Mouse (Mus musculus): ENCODE measurements around the gene Prrc2a. TPM values are rescaled to one million over a fixed set of nuclear protein-coding genes. Genes with fewer than 3 reads are reported as not detected.
A peak's percentile ranks its signal among the peaks of the same experiment; 100 is the strongest.

Prrc2a gene
- total RNA-seq, 1 experiment from 2014 or later = 247 TPM

- no peak for DNase-seq
These were observed 61.4 kb downstream of the Prrc2a start for GRCm38 (mm10) chr17:35103221-35103690.

DNA sequence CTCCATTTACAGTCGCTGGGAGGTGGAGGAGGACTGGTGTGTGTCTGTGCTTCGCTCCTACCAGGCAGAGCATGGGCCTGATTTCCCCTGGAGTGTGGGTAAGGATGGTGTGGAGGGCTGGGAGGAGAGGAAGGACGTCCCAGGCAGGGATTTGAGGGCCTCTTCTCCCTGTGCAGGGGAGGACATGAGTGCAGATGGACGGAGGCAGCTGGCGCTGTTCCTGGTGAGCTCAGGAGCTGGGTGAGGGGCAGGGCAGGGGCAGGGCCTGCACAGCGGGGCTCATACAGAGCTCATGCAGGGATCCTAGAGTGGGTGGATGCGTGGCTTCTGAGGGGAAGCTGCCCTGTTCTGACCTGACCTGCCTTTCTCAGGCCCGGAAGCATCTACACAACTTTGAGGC is 62.4 kb downstream of the Prrc2a start:
- DNase-seq = no peak

GRCm38 (mm10) chr17:35101161-35101560 is 63.5 kb downstream of the Prrc2a start:
- DNase-seq = peak; percentile 72

GRCm38 (mm10) chr17:35100196-35100765 is 64.4 kb downstream of the Prrc2a start:
- no peak for DNase-seq

Small RNA genes within 50 kb of the gene (microRNA-seq; reads per million reads assigned to microRNA genes)
- gene Mir6973a (0 reads per million in 2 experiments), gene Mir6974 (0 to 0.43 reads per million in 2 experiments)

Other genes starting within 250 kb of the Prrc2a start
- gene Neu1, start 233.6 kb downstream of the Prrc2a start, total RNA-seq (2021) = 19.3 and 25.2 TPM in 2 replicates
- gene Hspa1b, start 205.7 kb downstream of the Prrc2a start, total RNA-seq (2021) = 29.6 and 90.6 TPM in 2 replicates
- not detected in 2 replicates for gene Gm20481, start 195.0 kb downstream of the Prrc2a start, total RNA-seq (2021)
- 12.7 and 38.7 TPM in 2 replicates for gene Hspa1a, start 192.7 kb downstream of the Prrc2a start, total RNA-seq (2021)
- gene Hspa1l, start 192.2 kb downstream of the Prrc2a start, total RNA-seq (2021) = 0.34 and 0.37 TPM in 2 replicates
- gene Lsm2, start 183.0 kb downstream of the Prrc2a start, total RNA-seq (2021) = 39.4 and 44.2 TPM in 2 replicates
- gene Vars, start 163.9 kb downstream of the Prrc2a start, total RNA-seq (2021) = 55.3 and 71.7 TPM in 2 replicates
- 0.85 and 1.2 TPM in 2 replicates for gene Vwa7, start 148.3 kb downstream of the Prrc2a start, total RNA-seq (2021)
- 1.3 and 1.7 TPM in 2 replicates for gene Sapcd1, start 136.9 kb downstream of the Prrc2a start, total RNA-seq (2021)
- 1.8 and 3.6 TPM in 2 replicates for gene Msh5, start 118.2 kb downstream of the Prrc2a start, total RNA-seq (2021)
- gene Clic1, start 114.9 kb downstream of the Prrc2a start, total RNA-seq (2021) = 83.0 and 109 TPM in 2 replicates
- gene Ddah2, start 105.9 kb downstream of the Prrc2a start, total RNA-seq (2021) = 24.2 and 30.6 TPM in 2 replicates
- not detected in 2 replicates for gene Ly6g6c, start 99.5 kb downstream of the Prrc2a start, total RNA-seq (2021)
- gene Mpig6b, start 98.7 kb downstream of the Prrc2a start, total RNA-seq (2021) = 0.26 and 0.71 TPM in 2 replicates
- not detected in 2 replicates for gene Ly6g6e, start 88.0 kb downstream of the Prrc2a start, total RNA-seq (2021)
- 1.1 and 1.7 TPM in 2 replicates for gene Ly6g6d, start 86.8 kb downstream of the Prrc2a start, total RNA-seq (2021)
- gene Ly6g6f, start 79.3 kb downstream of the Prrc2a start, total RNA-seq (2021) = not detected in 2 replicates
- 69.7 and 76.3 TPM in 2 replicates for gene Abhd16a, start 75.6 kb downstream of the Prrc2a start, total RNA-seq (2021)
- not detected in 2 replicates for gene Ly6g5c, start 56.6 kb downstream of the Prrc2a start, total RNA-seq (2021)
- gene Ly6g5b, start 49.5 kb downstream of the Prrc2a start, total RNA-seq (2021) = 0.33 and 1.1 TPM in 2 replicates
- 11.3 and 12.3 TPM in 2 replicates for gene Gpank1, start 43.4 kb downstream of the Prrc2a start, total RNA-seq (2021)
- gene Csnk2b, start 42.8 kb downstream of the Prrc2a start, total RNA-seq (2021) = 210 and 214 TPM in 2 replicates
- 23.6 and 24.8 TPM in 2 replicates for gene D17H6S53E, start 38.5 kb downstream of the Prrc2a start, total RNA-seq (2021)
- gene Apom, start 32.8 kb downstream of the Prrc2a start, total RNA-seq (2021) = 3.3 and 35.6 TPM in 2 replicates
- 357 and 375 TPM in 2 replicates for gene Bag6, start 29.7 kb downstream of the Prrc2a start, total RNA-seq (2021)
- gene Aif1, start 11.2 kb upstream of the Prrc2a start, total RNA-seq (2021) = 3.3 and 5.6 TPM in 2 replicates
- gene Lst1, start 23.5 kb upstream of the Prrc2a start, total RNA-seq (2021) = 5.6 and 11.9 TPM in 2 replicates
- gene Ltb, start 29.5 kb upstream of the Prrc2a start, total RNA-seq (2021) = 4.3 and 35.6 TPM in 2 replicates
- gene Tnf, start 37.1 kb upstream of the Prrc2a start, total RNA-seq (2021) = 0.33 and 1.4 TPM in 2 replicates
- 0.33 and 2.7 TPM in 2 replicates for gene Lta, start 40.5 kb upstream of the Prrc2a start, total RNA-seq (2021)
- gene Gm16181, start 55.9 kb upstream of the Prrc2a start, total RNA-seq (2021) = 0.67 TPM in 1 of 2 replicates, not detected in the other
- gene Atp6v1g2, start 68.8 kb upstream of the Prrc2a start, total RNA-seq (2021) = 7.0 and 8.2 TPM in 2 replicates
- 15.3 and 17.7 TPM in 2 replicates for gene Nfkbil1, start 70.9 kb upstream of the Prrc2a start, total RNA-seq (2021)
- gene Ddx39b, start 76.8 kb upstream of the Prrc2a start, total RNA-seq (2021) = 200 and 232 TPM in 2 replicates
- gene H2-D1, start 97.8 kb upstream of the Prrc2a start, total RNA-seq (2021) = 93.3 and 154 TPM in 2 replicates
- gene H2-Q1, start 155.5 kb upstream of the Prrc2a start, total RNA-seq (2021) = 1.7 and 2.7 TPM in 2 replicates
- gene H2-Q2, start 177.3 kb upstream of the Prrc2a start, total RNA-seq (2021) = 0.49 and 1.3 TPM in 2 replicates
- 16.3 and 26.4 TPM in 2 replicates for gene H2-Q4, start 214.7 kb upstream of the Prrc2a start, total RNA-seq (2021)

Measured in adrenal gland, postnatal 14 days (tissue).